ENCODE assay signal across 14 mouse cellular contexts in genomic region chr8:9139059-9139620, GRCm38 (mm10).
DNase-seq lines count a peak whose midpoint lies in the region; ATAC-seq and TF ChIP-seq lines count a peak whose summit lies in the region.
"Had no signal": no experiment of that assay in that cellular context is flagged by ENCODE, and none has a peak within 500 bp of the region (broad histone marks: within the 10 kb centered on the region; RNA-seq: fewer than 3 reads in every experiment).

No protein-coding gene starts in this region.

- H3K27ac ChIP-seq in heart, embryonic 11.5 days (ENCODE audit: low read depth, low read length) = no peak overlapping the region
- peak overlapping the region; percentile 18; the same call in 1 of the 2 replicates for H3K27ac ChIP-seq in stomach, embryonic 16.5 days (ENCODE audit: low read length)
- H3K27ac ChIP-seq in stomach, postnatal 0 days (replicated peaks) = no peak overlapping the region
- H3K27ac ChIP-seq in limb, embryonic 15.5 days = peak overlapping the region; percentile 50
- H3K27ac ChIP-seq: midbrain, embryonic 15.5 days had no signal

- TF ChIP-seq EP300 in stomach, postnatal 0 days (optimal IDR thresholded peaks at IDR 0.05) = no peak

- no peak for TF ChIP-seq CTCF in stomach, postnatal 0 days (IDR thresholded peaks at IDR 0.05; ENCODE audit: low read depth)

- H3K4me1 ChIP-seq in heart, embryonic 11.5 days (ENCODE audit: control insufficient read depth, insufficient read depth, low read length) = no peaks in the 10 kb centered on the region
- 0 out of 2 replicates have a peak, but pooled peaks cover 2% of the 10 kb centered on the region for H3K4me1 ChIP-seq in stomach, embryonic 16.5 days (ENCODE audit: control insufficient read depth, insufficient read depth, low read length)
- no peaks in the 10 kb centered on the region for H3K4me1 ChIP-seq in stomach, postnatal 0 days (replicated peaks; ENCODE audit: control insufficient read depth, insufficient read depth)
- H3K4me1 ChIP-seq in limb, embryonic 15.5 days = peaks cover 7% of the 10 kb centered on the region
- H3K4me1 ChIP-seq: midbrain, embryonic 15.5 days had no signal

- H3K9me3 ChIP-seq in heart, embryonic 11.5 days (replicated peaks; ENCODE audit: control insufficient read depth, low read length) = no peaks in the 10 kb centered on the region
- no peaks in the 10 kb centered on the region for H3K9me3 ChIP-seq in stomach, embryonic 16.5 days (replicated peaks; ENCODE audit: control insufficient read depth, low read length)
- no peaks in the 10 kb centered on the region for H3K9me3 ChIP-seq in stomach, postnatal 0 days (ENCODE audit: control insufficient read depth, low read length)
- H3K9me3 ChIP-seq in limb, embryonic 15.5 days = no peaks in the 10 kb centered on the region
- H3K9me3 ChIP-seq: midbrain, embryonic 15.5 days had no signal

- peak; percentile 94 for DNase-seq in heart, adult 11 months
- DNase-seq in stomach, postnatal 0 days (ENCODE audit: low spot score) = no peak
- DNase-seq in heart, postnatal 10 days = peak; percentile 74 to 76
- no peak for DNase-seq in thymus, postnatal 14 days
- no peak for DNase-seq in spleen, postnatal 4 days (ENCODE audit: low spot score in 2 of 2)
- DNase-seq: embryo, embryonic 11 days; forebrain, postnatal 0 days; layer of hippocampus, adult 9-11 months; lung, adult 18-20 months had no signal

- no peak overlapping the region for H3K9ac ChIP-seq in heart, embryonic 11.5 days (ENCODE audit: low read depth, low read length)
- H3K9ac ChIP-seq in stomach, embryonic 16.5 days (ENCODE audit: low read length) = no peak overlapping the region
- no peak overlapping the region for H3K9ac ChIP-seq in stomach, postnatal 0 days (ENCODE audit: low read length)
- H3K9ac ChIP-seq in limb, embryonic 15.5 days = no peak overlapping the region
- H3K9ac ChIP-seq: forebrain, postnatal 0 days; midbrain, embryonic 15.5 days had no signal

- no peak overlapping the region for H3K4me2 ChIP-seq in heart, embryonic 11.5 days
- no peak overlapping the region for H3K4me2 ChIP-seq in stomach, embryonic 16.5 days (ENCODE audit: low read depth, low read length)
- no peak overlapping the region for H3K4me2 ChIP-seq in stomach, postnatal 0 days (replicated peaks; ENCODE audit: low read depth)
- no peak overlapping the region for H3K4me2 ChIP-seq in limb, embryonic 15.5 days
- H3K4me2 ChIP-seq: midbrain, embryonic 15.5 days had no signal

- WGBS in heart, embryonic 11.5 days (ENCODE audit: insufficient replicate concordance) = 66% methylated on average over 3 of the region's 3 CpGs
- WGBS in stomach, embryonic 16.5 days = 61% methylated on average over 3 of the region's 3 CpGs
- 51% methylated on average over 3 of the region's 3 CpGs for WGBS in stomach, postnatal 0 days
- WGBS in limb, embryonic 15.5 days = 44% methylated on average over 3 of the region's 3 CpGs

- no peaks in the 10 kb centered on the region for H3K36me3 ChIP-seq in heart, embryonic 11.5 days (ENCODE audit: control insufficient read depth, insufficient read depth, low read length)
- no peaks in the 10 kb centered on the region for H3K36me3 ChIP-seq in stomach, embryonic 16.5 days (ENCODE audit: control insufficient read depth, insufficient read depth, low read length)
- H3K36me3 ChIP-seq in stomach, postnatal 0 days (ENCODE audit: control insufficient read depth, insufficient read depth, low read length) = no peaks in the 10 kb centered on the region
- H3K36me3 ChIP-seq in limb, embryonic 15.5 days = no peaks in the 10 kb centered on the region
- H3K36me3 ChIP-seq: midbrain, embryonic 15.5 days had no signal

- intact Hi-C loops in heart, postnatal 10 days (cut with DNase I) = loop anchor here (5.0 kb wide), 1 partner anchor 82 kb away; no protein-coding TSS in a partner anchor

- no peak overlapping the region for H3K4me3 ChIP-seq in heart, embryonic 11.5 days (ENCODE audit: low read depth, low read length)
- no peak overlapping the region for H3K4me3 ChIP-seq in stomach, embryonic 16.5 days (replicated peaks; ENCODE audit: low read length)
- no peak overlapping the region for H3K4me3 ChIP-seq in stomach, postnatal 0 days (ENCODE audit: low read depth, low read length)
- no peak overlapping the region for H3K4me3 ChIP-seq in limb, embryonic 15.5 days
- H3K4me3 ChIP-seq: midbrain, embryonic 15.5 days had no signal

- ATAC-seq in heart, embryonic 11.5 days (replicated peaks; ENCODE audit: insufficient number of reproducible peaks, low FRiP score, low TSS enrichment) = no peak
- 0 out of 2 replicates have a peak, but pooled peaks have one; percentile 44 for ATAC-seq in stomach, embryonic 16.5 days (ENCODE audit: insufficient read depth, low FRiP score)
- ATAC-seq in stomach, postnatal 0 days (ENCODE audit: low FRiP score, low TSS enrichment) = no peak
- no peak for ATAC-seq in limb, embryonic 15.5 days (ENCODE audit: insufficient number of reproducible peaks, low FRiP score, low TSS enrichment, low read depth)
- ATAC-seq: forebrain, postnatal 0 days; midbrain, embryonic 15.5 days; Patski had no signal

- no peaks in the 10 kb centered on the region for H3K27me3 ChIP-seq in heart, embryonic 11.5 days (ENCODE audit: control insufficient read depth, insufficient read depth, low read length)
- H3K27me3 ChIP-seq in stomach, embryonic 16.5 days (ENCODE audit: control insufficient read depth, insufficient read depth, low read length) = no peaks in the 10 kb centered on the region
- H3K27me3 ChIP-seq in stomach, postnatal 0 days (ENCODE audit: control insufficient read depth, insufficient read depth, low read length) = no peaks in the 10 kb centered on the region
- no peaks in the 10 kb centered on the region for H3K27me3 ChIP-seq in limb, embryonic 15.5 days
- H3K27me3 ChIP-seq: midbrain, embryonic 15.5 days; Patski had no signal

Comparison
In these comparisons a context has a peak if more than half of its experiments do, and no peak if none do; other contexts are left out.
1. H3K27ac ChIP-seq: peak in stomach, embryonic 16.5 days (single experiment) and limb, embryonic 15.5 days (single experiment); none in heart, embryonic 11.5 days (single experiment) and stomach, postnatal 0 days (single experiment).
2. DNase-seq: peak in heart, adult 11 months (single experiment) and heart, postnatal 10 days (2 of 2); none in stomach, postnatal 0 days (single experiment), thymus, postnatal 14 days (single experiment) and spleen, postnatal 4 days (0 of 2).